Mouse (Mus musculus): ENCODE measurements around the gene Cldn13.
"Not testable (repeated sequence)": the region's sequence is repeated elsewhere in the genome, so short reads cannot be mapped to it uniquely, and the experiment has no call there.

Gene Cldn13

GRCm38 (mm10) chr5:134915311-134915710 is at the start of gene Cldn13:
Gene Cldn13 (minus strand): TSS chr5:134915526.
- DNase-seq = no peak

GRCm38 (mm10) chr5:134964655-134965054 is 49.3 kb upstream of the Cldn13 start:
- not testable (repeated sequence) for DNase-seq

GRCm38 (mm10) chr5:134963546-134963945 is 48.2 kb upstream of the Cldn13 start:
- DNase-seq = no peak

GRCm38 (mm10) chr5:134961519-134961918 is 46.2 kb upstream of the Cldn13 start:
- DNase-seq = no peak

GRCm38 (mm10) chr5:134960430-134960829 is 45.1 kb upstream of the Cldn13 start:
- DNase-seq = peak; percentile 54

GRCm38 (mm10) chr5:134959114-134959513 is 43.8 kb upstream of the Cldn13 start:
- DNase-seq = no peak

GRCm38 (mm10) chr5:134955491-134955890 is 40.2 kb upstream of the Cldn13 start:
- no peak for DNase-seq

GRCm38 (mm10) chr5:134951053-134951884 is 35.9 kb upstream of the Cldn13 start:
- DNase-seq = peak; percentile 68

GRCm38 (mm10) chr5:134948085-134948439 is 32.7 kb upstream of the Cldn13 start:
- no peak for DNase-seq

- DNase-seq = peak; percentile 52
Measured at GRCm38 (mm10) chr5:134947420-134948084, 32.2 kb upstream of the Cldn13 start.

- DNase-seq = peak; percentile 83
Measured at GRCm38 (mm10) chr5:134946857-134947255, 31.5 kb upstream of the Cldn13 start, which contains the start of gene Cldn4. Gene Cldn4 (minus strand): TSS chr5:134946934.

GRCm38 (mm10) chr5:134946063-134946856 is 30.9 kb upstream of the Cldn13 start:
- peak; percentile 52 for DNase-seq

- DNase-seq = no peak
Measured at GRCm38 (mm10) chr5:134945266-134945959, 30.1 kb upstream of the Cldn13 start.

- DNase-seq = no peak
Measured at GRCm38 (mm10) chr5:134944179-134944578, 28.9 kb upstream of the Cldn13 start.

GRCm38 (mm10) chr5:134942740-134943139 is 27.4 kb upstream of the Cldn13 start:
- no peak for DNase-seq

GRCm38 (mm10) chr5:134941472-134942209 is 26.3 kb upstream of the Cldn13 start:
- peak; percentile 73 for DNase-seq

GRCm38 (mm10) chr5:134939554-134939953 is 24.2 kb upstream of the Cldn13 start:
- not testable (repeated sequence) for DNase-seq

GRCm38 (mm10) chr5:134939069-134939468 is 23.7 kb upstream of the Cldn13 start:
- DNase-seq = no peak

GRCm38 (mm10) chr5:134936626-134937185 is 21.4 kb upstream of the Cldn13 start:
- no peak for DNase-seq

GRCm38 (mm10) chr5:134936051-134936450 is 20.7 kb upstream of the Cldn13 start:
- DNase-seq = no peak

- DNase-seq = no peak
Measured at GRCm38 (mm10) chr5:134934666-134935065, 19.3 kb upstream of the Cldn13 start.

GRCm38 (mm10) chr5:134933686-134934085 is 18.4 kb upstream of the Cldn13 start:
- DNase-seq = peak; percentile 43
